Mouse (Mus musculus) heart, postnatal 0 days (tissue): ENCODE data around the gene Apba3.

Experiments used
- CTCF ChIP-seq: IDR thresholded peaks from 2 replicates; pipeline ENCODE4 v1.5.1; 2016; ENCODE audit warnings: antibody characterized with exemption, control low read depth, low read depth
- EP300 ChIP-seq: IDR thresholded peaks from 2 replicates; pipeline ENCODE4 v1.6.1; 2016; ENCODE audit warnings: antibody characterized with exemption, low read depth

GRCm38 (mm10) chr10:81290698-81291460 lies 24.1 kb downstream of the Apba3 start:
- TF ChIP-seq CTCF = no peak
- TF ChIP-seq EP300 = no peak
